Mouse (Mus musculus) lung, adult 2 months (tissue): ENCODE data around the gene A230072I06Rik. TPM values are rescaled to one million over a fixed set of nuclear protein-coding genes. Genes with fewer than 3 reads are reported as not detected.

ENCODE experiments used
- DNase-seq: peaks from one replicate; pipeline ENCODE4 v3.0.0; 2022
- H3K4me1 ChIP-seq: fragments of 200-500 bp; 2 replicates; pipeline ENCODE4 v1.6.1; 2011; ENCODE audit warnings: low read length; ENCODE audit not compliant: control insufficient read depth, insufficient read depth
- H3K4me3 ChIP-seq: fragments of 200-500 bp; replicated peaks from 2 replicates; pipeline ENCODE3; 2011; ENCODE audit warnings: low read depth, mild to moderate bottlenecking, control low read depth, low read length; ENCODE audit errors: extremely low read depth
- CTCF ChIP-seq: fragments of 200-500 bp; IDR thresholded peaks from 2 replicates; pipeline ENCODE4 v1.5.1; 2011; ENCODE audit warnings: mild to moderate bottlenecking, low read length, control low read depth; ENCODE audit not compliant: insufficient read depth
- POLR2A ChIP-seq: fragments of 200-500 bp; IDR thresholded peaks from 2 replicates; pipeline ENCODE4 v1.6.1; 2011; ENCODE audit warnings: low read depth, mild to moderate bottlenecking, control low read depth, low read length, borderline replicate concordance; ENCODE audit errors: extremely low read depth
- WGBS: fragments of 180-500 bp; shearing (Covaris S2); methylation state at CpG from one replicate; pipeline ENCODE4 v1.1.7; 2018; 5-methylcytosine and 5-hydroxymethylcytosine counted together
- polyA plus RNA-seq: library from polyadenylated mRNA; depleted of rRNA; stranded (reverse); fragments of >200 nt; gene quantifications from 2 replicates; pipeline ENCODE4 v1.2.3, GENCODE M21; 2012

The A230072I06Rik gene
- polyA plus RNA-seq, 1 experiment, result not detected

DNA sequence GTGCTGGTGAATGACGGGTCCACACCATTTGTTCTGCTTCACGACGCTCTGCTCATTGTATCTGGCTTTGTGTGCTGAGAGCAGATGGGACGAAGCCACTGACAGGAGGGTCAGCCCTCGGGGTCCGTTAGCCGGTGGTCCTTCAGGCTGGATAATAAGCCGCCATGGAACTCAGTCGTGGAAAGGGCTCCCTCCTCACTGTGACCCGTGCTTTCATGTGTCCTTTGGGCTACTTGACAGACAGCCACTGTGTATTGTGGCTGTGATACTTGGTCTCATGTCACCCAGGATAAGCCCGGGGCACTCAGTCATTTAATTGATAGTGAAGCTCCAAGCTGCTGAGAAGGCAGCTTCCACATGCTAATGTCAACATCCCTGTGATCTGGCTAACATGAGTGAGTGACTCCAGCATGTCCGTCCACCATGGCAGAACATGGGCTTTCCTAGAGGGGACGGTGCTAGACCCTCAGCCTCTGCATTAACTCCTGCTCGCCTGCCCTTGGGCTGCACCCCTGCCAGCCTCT, 10.3 kb upstream of the A230072I06Rik start:
- no peak for DNase-seq
- H3K4me3 ChIP-seq, result no peak overlapping the region
- 60% methylated on average over 14 of the region's 14 CpGs for WGBS
- no peak for TF ChIP-seq POLR2A
- TF ChIP-seq CTCF, result no peak
- no peaks in the 10 kb centered on the region for H3K4me1 ChIP-seq

DNA sequence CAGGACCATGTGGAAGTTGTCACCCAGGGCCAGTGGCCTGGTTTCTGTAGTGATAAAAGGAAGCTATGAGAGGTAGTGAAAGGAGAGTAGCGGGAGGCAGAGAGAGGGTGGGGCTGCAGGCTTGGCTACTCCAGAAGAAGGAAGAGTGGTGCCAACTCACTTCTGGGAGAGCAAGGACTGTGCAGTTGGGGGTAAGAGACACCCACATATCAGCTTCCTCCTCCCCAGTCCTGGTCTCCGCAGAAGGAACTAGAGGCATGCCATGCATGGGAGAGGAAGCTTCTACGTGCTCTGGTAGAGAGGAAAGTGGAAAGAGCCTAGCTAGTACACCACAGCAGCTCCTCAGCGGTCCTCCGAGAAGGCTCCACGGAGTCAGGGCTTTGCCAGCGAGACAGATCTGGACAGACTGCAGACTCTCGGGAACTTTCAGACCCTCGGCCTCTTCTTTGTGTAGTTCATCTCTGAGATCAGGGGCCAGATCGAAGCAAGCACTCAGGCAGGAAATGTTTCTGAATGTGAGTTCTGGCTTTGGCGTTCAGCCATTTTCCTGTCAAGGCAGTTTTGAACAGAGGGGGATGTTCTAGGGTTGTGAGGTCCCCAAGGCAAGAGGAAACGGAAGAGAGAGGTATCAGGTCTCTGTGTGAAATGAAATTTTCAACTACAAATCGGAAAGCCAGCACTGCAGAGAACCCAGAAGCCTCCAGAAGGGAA, 1.0 kb downstream of the A230072I06Rik start:
- DNase-seq, result no peak
- TF ChIP-seq POLR2A (no peak), CTCF (no peak)
- H3K4me3 ChIP-seq, result no peak overlapping the region
- peaks cover 3% of the 10 kb centered on the region; the same call in 1 of the 2 replicates for H3K4me1 ChIP-seq
- WGBS, result 23% methylated on average over 13 of the region's 13 CpGs

DNA sequence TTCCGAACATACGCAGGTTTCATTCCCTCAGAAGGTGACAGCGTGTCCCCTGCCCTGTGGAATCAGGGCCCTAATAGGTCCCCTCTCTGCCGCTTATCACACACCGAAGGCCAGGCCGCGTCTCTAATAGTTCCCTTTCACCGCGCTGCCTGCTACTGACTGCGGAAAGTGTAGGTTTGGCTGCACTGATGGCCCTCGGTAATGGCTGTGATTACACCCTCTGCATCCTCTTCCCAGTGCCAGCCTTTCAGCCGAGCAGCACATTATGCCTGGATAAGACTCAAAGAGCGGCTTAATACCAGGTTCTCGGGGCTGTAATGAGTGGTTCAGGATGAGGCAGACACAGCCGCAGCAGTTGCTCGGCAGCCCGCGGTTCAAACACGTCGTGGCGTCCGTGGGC, 3.5 kb downstream of the A230072I06Rik start:
- H3K4me1 ChIP-seq, result peaks cover 3% of the 10 kb centered on the region; the same call in 1 of the 2 replicates
- no peak for DNase-seq
- WGBS, result 83% methylated on average over 22 of the region's 22 CpGs
- H3K4me3 ChIP-seq, result no peak overlapping the region
- TF ChIP-seq POLR2A, result no peak
- TF ChIP-seq CTCF, result no peak

DNA sequence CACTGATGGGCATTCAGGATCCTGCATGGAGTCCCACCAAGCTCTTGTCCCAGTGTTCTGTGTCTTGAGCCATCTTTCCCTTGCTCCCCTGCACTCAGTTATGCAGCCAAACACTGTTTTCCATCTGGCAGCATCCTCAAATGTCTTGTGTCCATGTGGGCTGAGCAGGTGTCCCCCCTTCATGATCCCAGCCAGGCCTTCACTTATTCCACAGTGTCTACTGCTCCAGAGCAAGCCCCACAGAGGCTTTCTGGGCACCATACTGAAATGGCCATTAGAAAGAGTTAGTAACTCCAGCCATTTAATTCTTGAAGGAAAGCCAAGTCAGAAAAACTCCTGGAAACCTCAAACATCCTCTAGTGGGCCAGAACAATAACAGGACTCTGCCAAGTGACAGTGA, 11.9 kb downstream of the A230072I06Rik start:
- DNase-seq, result no peak
- no peaks in the 10 kb centered on the region for H3K4me1 ChIP-seq
- no peak overlapping the region for H3K4me3 ChIP-seq
- no peak for TF ChIP-seq POLR2A
- no peak for TF ChIP-seq CTCF

DNA sequence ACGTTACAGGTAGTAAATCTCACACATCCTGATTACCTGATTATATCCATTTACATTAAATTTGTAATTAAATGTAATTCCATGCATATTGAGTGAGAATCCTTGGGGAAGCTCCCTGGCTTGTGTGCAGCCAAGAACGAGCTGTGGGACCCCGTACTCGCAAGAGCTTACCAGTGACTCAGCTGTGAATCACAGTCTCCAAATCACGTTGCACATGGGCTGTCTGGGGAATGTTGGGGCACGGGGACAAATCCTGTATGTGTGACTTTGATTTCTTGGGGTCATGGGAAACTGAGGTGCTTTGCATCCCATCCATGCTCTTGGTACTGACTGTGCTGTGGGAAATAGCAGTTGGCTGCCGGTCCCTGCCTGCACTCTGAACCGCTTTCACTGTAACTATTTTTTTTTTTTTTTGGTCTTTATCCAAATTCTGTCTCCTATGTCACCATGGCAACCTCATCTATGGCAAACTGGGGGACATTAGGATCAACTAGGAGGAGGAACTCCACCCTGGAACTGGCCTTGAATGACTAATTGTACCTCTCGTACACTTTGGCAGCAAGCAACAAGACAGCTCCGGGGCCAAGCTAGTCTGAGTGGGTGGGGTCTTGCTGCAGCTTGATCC, 19.8 kb downstream of the A230072I06Rik start:
- WGBS, result 64% methylated on average over 10 of the region's 10 CpGs
- H3K4me3 ChIP-seq, result no peak overlapping the region
- TF ChIP-seq CTCF, result no peak
- TF ChIP-seq POLR2A, result no peak
- no peaks in the 10 kb centered on the region for H3K4me1 ChIP-seq
- no peak for DNase-seq

DNA sequence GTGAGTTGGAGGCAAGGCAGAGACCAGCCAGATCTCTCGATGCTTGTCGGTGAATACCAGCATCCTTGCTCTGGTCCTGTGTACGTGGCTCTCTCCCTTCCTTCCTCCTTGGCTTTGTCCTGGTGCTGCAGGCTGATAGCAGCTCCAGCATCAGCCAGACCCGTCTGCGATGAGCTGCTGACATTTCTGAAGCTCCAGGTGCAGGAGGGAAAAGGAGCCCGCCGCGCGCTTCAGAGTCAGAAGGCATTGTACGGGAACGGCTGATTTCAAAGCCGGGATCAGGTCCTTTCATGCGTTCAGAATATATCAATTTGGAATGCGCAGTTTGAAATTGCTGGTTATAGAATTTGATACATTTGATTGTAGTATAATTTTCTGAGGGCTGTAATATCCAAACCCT, 23.4 kb downstream of the A230072I06Rik start:
- H3K4me3 ChIP-seq, result no peak overlapping the region
- no peak for DNase-seq
- WGBS, result 75% methylated on average over 14 of the region's 14 CpGs
- TF ChIP-seq CTCF, result no peak
- no peaks in the 10 kb centered on the region for H3K4me1 ChIP-seq

DNA sequence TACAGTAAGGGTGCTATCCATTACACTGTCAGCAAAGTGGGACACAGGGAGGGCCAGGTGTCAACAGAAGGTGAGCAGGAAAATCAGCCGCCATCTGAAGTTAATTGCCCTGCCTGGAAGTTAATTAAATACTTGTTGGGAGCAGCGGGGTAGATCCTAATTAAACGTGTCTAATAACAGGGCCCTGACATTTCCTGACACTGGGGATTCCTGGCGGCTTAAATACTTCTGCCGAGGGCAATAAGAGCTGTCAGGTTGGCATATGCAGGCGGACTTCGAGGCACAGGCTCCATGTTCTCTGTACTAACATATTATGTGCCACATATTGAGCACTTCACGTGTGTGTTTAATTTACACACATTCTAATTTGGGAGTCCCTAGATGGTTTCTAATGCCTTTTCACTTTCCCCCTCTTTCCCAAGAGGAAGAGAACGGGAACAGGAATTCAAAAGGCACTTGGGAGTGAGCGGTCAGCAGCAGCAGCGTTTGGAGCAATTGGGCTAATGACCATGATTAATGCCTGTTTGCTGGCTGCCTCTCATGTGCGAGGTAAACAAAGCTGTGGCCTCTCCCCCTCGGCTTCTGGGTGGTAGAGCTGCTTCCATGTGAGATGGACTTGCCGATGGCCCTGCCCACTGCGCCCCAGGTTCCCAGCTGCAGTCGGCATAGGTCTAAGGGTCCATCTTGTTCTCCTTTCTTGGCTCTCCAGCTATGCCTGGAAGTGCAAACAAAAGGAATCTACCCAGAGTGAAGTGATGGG, 34.5 kb downstream of the A230072I06Rik start:
- TF ChIP-seq CTCF, result no peak
- no peak for TF ChIP-seq POLR2A
- 38% methylated on average over 16 of the region's 16 CpGs for WGBS
- no peak for DNase-seq
- Histone ChIP-seq H3K4me1 (no peaks in the 10 kb centered on the region), H3K4me3 (no peak overlapping the region)

DNA sequence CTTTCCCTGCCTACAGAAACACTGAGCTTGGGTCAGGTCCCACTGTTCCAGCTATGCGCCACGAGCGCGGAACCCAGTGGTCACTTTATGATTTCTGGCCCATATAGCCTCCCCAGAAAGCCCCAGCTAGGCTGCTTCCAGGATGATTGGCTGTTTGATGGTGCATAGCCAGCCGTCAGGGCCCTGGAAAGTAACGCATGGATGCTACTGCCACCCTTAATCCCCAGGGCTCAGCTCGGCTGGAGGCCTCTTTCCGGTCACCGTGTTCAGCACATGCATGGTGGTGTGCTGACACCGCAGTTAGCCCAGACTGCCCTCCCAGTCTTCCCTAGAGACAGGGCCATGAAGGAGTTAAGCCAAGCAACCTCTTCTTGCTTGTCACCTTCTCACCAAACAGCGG, 35.6 kb downstream of the A230072I06Rik start:
- WGBS, result 68% methylated on average over 11 of the region's 11 CpGs
- TF ChIP-seq CTCF (no peak), POLR2A (no peak)
- Histone ChIP-seq H3K4me1 (no peaks in the 10 kb centered on the region), H3K4me3 (no peak overlapping the region)
- no peak for DNase-seq

DNA sequence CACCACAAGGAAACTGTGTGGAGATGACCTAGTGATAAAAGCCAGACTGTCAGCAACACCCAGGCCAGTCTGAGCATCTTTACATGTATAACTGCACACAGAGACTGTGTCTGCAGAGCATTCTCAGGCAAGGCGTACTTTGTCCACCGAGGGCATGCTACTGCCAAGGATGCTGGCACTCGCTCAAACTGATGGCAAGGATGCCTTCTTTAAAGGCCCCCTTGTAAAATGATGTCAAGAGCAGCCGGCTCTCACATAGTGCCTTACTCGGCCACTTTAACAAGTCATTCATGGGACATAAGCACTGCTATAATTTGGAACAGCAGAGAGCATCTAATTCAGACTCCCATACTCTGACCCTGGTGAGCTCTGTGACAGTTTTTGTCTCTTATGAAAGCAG, 36.6 kb downstream of the A230072I06Rik start:
- no peak overlapping the region for H3K4me3 ChIP-seq
- DNase-seq, result no peak
- 58% methylated on average over 5 of the region's 5 CpGs for WGBS
- no peak for TF ChIP-seq CTCF
- H3K4me1 ChIP-seq, result no peaks in the 10 kb centered on the region

DNA sequence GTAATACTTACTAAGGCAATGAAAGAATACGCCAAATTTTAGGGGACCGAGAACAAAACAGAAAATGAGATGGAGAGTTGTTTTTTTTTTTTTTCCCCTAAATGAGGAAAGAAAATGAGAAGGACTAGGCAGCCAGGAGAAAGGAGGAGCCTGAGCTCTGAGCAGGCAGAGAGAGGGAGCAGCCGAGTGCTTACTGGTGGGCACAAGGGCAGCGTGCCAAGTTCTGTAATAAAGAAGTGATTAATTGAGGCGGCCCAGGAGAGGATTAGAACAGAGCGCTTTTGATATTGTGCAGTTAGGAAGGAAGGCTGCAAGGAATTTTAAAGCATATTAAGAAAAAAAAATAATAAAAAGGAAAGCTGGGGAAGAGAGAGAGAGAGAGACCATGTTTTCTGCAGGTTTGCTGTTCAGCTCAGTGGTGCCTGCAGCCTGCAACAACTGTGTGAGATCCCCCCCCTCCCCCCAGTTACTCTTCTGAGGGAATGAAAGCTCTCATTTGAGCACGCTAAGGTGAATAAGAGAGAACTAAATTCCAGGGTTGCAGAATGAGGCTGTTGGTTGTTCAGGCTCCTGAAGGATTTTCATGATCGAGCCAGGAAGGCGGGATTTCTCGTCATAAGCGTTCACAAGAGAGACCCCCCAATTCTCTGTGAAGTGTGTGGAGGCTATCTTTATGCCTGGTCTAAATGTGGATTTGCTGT, 41.3 kb downstream of the A230072I06Rik start:
- Histone ChIP-seq H3K4me1 (no peaks in the 10 kb centered on the region), H3K4me3 (no peak overlapping the region)
- 47% methylated on average over 11 of the region's 11 CpGs for WGBS
- DNase-seq, result no peak
- TF ChIP-seq POLR2A (no peak), CTCF (no peak)
